Mouse (Mus musculus): ENCODE data around the gene Timm17b. TPM values are rescaled to one million over a fixed set of nuclear protein-coding genes. Genes with fewer than 3 reads are reported as not detected.
A peak's percentile ranks its signal among the peaks of the same experiment; 100 is the strongest.
"Not testable (repeated sequence)": the region's sequence is repeated elsewhere in the genome, so short reads cannot be mapped to it uniquely, and the experiment has no call there.

Timm17b gene
- 100 to 1,000 TPM; 116 to 127 (median 123) TPM for polyA plus RNA-seq (2017; shearing (Covaris generic))

DNA sequence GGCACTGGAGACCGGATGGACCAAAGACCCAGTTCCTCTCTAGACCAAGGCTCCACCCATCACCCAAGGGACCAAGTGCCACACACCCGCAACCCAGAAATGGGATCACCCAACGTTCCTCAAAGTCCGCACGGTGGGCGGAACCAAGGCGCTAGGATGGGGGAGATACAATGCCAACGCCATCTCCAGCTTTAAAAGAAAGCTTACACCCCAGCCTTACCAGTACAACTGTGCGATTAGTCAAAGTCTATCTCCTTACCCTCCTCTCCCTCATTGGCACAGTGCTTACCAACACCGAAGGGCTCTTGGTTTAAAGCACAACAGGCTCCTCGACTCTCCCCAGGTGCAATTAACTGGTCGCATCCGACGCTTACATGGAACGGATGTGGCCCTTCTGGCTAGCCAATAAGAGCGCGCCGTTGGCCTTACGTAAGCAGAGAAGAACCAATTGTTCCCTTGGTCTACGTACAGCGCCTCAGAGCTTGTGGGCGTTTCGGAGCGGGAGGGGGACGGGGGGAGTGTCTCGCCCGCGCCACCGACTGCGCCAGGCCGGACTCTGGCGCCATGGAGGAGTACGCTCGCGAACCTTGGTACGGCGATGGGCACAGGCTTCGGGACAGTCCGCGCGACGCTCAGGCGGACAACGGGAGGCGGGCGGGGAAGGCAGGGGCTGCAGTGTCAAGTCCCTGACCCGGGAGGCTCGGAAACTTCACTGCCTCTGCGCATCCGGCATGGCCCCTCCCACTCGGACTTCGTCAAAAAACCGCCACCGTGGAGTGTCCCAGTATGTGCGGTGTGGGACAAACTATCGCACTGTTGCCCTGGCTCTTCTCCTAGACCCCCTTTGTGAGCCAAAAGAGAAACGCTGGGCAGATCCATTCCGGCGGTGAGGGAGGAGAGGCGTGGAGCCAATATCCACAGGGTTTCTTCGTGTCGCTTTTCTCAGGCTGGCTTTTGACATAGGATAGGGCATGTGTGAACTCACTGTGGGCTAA is at the start of gene Timm17b, which contains the start of gene Pqbp1:
Gene Timm17b (plus strand): TSS at position 478 of the 995 bp plus-strand sequence.
Gene Pqbp1 (minus strand): TSS at position 390 of the 995 bp plus-strand sequence.
- peak; percentile 96 for ATAC-seq

DNA sequence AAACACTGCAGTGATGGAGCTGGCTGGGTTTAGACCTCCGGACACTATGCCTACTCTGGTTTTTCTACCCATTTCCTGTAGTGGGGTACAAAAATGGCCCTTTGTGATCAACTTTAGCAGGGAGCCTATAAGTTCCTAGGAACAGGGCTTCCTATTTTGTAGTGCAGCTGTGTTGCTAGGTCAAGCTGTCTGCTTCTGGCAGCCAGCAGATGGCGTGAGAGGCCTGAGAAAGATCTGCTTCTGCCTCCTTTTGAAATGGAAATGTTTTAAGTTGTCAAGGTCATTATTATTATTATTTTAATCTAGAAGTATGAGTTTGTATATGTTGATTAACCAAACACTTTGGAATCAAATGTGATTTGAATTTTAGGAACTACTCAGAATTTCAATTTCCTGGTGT is 44.6 kb upstream of the Timm17b start:
- peak; percentile 38 for ATAC-seq

DNA sequence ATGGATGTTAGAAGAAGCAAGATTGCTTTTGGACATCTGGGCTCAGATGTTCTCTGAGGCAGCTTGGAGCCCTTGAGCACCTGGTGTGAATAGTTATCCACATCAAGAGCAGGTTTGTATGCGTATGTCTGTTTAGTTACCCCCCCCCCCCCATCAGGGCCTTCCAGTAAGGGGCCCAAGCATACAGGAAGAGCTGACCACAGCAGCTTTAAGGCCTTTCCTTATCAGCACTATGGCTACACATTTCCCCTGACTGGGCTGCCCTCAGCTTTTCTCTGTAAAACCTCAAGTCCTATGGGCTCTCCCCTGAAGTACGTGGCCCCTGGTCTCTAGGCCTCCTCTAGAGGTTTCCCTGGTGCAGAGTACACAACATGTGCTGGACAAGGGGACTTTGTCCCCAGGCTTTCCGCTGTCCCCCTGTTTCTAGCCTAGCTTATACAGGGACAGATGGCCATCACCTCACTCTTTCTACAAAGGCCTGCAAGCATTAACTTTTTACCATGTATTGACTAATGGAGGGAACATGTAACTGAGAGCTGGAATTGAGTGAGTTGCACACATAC is 39.9 kb upstream of the Timm17b start:
- ATAC-seq = no peak

DNA sequence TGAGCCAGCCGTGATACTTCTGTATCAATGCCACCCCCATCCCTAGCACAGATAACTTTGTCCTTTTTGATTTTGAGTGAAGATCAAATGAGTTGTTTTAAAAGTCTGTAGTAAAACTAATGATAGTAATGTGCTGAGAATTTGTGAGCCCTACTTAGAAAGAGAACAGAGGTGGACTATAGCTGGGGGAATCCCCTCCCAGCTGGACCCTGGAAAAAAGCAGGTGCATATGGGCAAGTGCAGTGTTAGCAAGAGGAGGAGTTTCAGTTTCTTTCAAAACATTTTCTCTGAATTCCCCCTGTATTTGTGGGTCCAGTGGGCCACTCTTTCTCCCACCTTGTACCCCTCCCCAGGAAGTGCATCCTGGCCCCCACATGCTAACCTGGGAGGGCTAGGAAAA is 36.0 kb upstream of the Timm17b start:
- no peak for ATAC-seq

DNA sequence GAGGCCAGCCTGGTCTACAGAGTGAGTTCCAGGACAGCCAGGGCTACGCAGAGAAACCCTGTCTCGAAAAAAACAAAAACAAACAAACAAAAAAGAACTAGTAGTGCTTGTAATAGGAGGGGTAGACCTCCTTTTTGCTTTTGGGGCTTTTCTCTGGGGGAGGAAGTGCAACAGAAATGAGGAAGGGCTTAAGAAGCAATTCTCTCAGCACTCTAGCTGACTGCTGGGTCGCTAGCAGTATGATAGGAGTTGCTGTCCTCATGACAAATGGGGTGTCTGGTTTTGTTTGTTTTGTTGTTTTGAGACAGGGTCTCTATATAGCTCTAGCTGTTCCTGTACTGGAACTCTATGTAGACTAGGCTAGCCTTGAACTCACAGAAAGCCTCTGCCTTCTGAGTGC is 34.6 kb upstream of the Timm17b start:
- ATAC-seq = no peak

DNA sequence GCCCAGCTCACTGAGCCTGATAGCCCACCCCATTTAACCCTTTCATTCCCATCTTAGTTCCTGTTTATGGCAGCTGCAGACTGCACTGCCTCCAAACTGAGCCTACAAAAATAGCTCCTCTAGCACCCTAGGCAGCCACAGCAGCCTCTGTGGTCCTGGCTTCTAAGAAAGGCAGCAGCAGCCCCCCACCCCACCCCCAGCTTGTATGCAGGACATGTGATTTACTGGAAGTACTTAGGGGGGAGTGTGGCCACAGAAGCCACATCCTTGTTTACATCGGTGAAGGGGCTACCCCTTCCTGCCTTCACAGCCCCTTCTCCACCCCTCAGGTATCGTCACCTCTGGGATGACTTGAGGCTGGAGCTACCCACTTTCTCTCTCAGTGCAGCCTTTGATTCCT is 33.8 kb upstream of the Timm17b start:
- peak; percentile 77 for ATAC-seq

DNA sequence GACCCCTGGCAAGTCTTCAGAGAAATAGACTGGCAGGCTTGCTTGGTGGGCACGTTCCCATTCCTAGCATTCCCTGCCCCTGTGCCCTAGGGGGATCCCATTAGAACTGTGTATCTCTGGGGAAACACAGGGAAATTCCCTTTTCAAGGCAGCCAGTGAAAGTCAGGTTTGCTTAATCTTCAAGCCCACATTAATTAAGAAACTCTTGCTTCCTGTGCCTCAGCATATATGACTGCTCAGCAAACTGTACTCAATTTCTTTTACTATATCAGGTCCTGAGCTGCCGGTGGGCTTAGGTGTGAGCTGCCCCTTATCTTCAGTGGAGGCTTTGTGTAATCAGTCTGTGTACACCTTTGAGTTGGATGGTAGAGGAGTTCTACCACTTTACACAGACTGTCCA is 33.4 kb upstream of the Timm17b start:
- peak; percentile 72 for ATAC-seq

DNA sequence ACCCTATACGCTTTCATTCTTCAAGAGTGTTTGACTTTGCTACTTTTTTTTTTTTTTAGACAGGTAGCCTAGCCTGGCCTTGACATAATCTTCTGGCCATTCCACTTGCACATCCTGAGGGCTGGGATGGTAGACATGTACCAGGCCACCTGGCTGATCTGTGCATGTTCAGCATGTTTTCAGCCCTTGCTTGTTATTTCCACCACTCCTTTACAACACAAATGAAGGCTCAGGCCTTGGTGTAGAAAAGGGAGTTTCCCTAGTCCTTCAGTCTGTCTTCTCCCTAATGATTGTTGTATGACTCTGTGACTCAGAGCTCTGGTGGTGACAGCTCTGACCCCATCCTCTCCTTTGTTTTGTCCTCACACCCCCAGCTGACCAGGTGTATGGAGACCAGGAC is 32.0 kb upstream of the Timm17b start:
- no peak for ATAC-seq

DNA sequence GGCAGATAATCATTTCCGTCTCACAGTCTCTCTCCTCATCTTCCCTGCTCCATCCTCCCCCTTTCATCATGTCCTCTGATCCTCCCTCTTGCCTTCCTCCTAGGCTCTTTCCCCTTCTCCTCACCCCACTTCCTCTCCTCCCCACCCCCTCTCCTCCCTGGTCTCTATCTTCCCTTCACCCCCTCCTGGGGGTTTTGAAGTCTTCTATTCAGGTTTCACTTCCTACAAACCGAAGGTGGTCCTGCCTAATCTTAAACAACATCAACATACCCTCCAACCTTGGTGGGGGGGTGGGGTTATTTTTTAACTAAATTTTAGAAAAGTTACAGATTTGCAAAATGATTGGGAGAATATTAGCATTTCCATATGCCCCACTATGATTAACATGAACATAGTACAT is 30.7 kb upstream of the Timm17b start:
- ATAC-seq = no peak

DNA sequence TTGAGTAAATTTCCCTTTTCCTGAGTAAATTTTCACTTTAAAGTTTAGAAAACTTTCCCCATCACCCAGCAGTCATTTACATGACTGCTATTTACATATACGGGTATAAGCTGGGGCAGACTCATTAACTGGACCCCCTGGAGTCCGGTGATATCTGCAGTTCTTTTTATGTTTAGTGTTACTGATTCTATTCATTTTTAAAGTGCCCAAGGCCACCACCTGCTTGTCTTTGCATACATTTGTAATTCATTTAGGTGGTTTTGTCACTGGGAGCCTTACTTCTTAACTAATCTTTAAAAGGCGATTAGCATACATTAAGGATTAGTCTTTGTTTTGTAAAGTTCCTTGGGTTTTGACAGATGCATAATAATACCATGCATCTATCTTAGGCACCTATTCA is 29.3 kb upstream of the Timm17b start:
- ATAC-seq = no peak

DNA sequence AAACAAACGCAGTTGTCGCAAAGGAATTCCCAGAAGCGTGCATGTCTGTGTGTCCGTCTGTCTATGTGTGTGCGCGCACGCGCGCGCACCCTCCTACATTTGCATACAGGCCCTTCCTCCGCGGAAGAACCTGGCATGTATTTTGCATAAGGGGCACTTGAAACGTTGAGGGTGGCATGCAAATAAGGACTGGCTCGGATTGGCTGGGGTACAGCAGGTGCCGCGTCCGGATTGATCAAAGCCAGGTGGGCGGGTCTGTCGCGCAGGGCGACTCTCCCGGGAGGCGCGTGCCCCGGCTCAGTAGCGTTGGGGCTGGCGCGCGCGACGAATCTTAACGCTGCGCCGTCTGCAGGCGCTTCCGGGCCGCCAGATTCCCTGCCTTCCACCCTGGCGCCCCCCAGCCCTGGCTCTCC is 21.1 kb upstream of the Timm17b start, which contains the start of gene Pim2:
Gene Pim2 (plus strand): TSS at position 256 of the 413 bp plus-strand sequence.
- peak; percentile 90 for ATAC-seq

DNA sequence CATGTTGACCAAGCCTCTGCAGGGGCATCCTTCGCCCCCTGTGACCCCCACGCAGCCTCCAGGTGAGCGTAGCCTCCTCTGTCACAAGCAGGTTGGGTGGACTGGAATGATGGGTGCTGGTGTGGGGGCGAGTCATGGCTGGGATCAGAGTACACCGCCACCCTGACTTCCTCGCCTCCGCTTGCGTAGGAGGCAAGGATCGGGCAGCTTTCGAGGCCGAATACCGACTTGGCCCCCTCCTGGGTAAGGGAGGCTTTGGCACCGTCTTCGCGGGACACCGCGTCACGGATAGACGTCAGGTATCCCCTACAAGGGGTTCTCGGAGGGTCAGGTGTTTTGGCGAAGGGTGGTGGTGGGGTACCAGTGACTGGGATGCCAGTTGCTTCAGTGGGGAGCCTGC is 20.7 kb upstream of the Timm17b start:
- no peak for ATAC-seq

DNA sequence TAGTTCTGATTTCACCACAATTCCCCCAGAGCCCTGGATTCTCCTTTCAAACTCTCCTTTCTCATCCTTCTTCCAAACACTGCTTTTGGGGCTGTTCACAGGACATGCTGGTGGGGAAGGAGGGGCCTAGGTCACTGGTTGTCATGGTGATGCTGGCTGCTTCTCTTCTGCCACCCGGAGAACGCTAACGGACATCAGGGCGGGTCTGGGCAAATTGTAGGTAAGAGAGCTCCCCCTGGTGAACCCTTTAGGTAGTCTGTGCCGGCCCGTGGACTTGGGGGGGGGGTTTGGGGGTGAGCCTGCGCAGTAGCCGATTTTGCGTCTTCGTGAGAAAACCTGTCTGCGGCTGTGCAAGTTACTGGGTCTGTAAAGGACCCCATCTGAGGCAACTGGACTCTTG is 19.3 kb upstream of the Timm17b start:
- peak; percentile 29 for ATAC-seq

DNA sequence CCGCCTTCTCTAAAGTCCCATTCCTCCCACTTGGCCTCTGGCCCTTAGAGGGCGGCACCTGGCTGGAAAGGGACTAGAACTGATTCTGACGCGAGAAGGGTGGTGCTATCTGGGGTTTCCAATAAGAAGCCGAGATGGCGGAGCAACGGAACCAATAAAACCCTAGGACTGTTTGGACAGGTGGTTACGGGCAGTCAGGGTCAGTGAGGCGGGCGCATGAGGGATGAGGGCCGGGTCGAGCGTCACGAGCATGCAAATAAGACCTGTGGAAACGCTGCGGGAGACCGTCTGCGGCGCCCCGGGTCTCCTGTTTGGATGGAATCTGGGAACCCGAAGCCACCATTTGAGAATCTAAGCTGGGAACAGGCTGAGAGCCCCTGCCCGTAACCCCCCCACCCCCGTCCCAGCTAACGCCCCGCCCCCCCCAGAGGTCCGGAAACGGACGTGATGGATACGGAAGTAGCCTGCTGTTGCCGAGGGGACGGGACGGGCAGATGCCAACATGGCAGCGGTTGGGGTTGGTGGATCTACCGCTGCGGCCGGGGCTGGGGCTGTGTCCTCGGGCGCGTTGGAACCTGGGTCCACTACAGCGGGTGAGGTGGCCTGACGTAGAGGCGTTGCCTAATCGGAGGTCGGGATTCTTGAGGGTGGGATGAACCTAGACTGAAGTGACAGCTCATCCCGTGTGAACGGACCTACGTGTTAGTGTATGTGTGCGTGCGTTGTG is 15.2 kb upstream of the Timm17b start, which contains the start of gene Slc35a2:
Gene Slc35a2 (plus strand): TSS at position 188 of the 727 bp plus-strand sequence.
- ATAC-seq = peak; percentile 71

DNA sequence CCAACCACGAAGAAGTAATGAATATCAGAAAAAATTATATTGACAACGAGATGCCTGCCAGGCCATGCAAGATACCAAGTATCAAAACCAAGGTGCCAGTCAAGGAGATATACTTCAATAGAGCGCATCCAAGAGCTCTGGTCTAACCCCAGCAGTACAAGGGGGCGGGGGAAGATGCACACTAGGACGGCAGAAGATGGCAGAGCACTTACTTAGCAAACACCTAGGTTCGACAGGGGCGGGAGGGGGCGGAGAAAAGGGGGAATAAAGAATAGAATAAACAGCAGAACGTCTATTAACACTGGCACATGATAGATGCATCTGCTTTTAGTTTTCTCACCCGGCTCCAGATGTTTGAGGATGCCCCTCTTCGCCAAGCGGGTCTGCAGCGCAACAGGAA is 946 bp upstream of the Timm17b start:
- no peak for ATAC-seq

DNA sequence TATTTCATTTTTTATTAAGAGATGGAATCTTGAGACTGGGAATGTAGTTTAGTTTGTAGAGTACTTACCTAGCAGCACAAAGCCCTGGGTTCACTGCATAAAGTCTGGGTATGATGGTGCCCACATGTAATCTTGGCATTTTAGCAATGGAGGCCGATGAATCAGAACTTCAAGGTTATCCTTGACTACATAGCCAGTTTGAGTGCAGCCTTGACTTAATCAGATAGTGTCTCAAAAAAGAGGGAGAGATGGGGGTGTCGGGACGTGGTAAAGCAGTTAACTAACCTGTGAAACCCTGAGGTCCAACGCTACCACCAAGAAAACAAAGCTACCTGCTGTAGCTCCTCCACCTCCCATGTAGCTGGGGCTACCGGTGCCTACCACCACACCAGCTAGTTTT is 5.3 kb downstream of the Timm17b start:
- no peak for ATAC-seq

DNA sequence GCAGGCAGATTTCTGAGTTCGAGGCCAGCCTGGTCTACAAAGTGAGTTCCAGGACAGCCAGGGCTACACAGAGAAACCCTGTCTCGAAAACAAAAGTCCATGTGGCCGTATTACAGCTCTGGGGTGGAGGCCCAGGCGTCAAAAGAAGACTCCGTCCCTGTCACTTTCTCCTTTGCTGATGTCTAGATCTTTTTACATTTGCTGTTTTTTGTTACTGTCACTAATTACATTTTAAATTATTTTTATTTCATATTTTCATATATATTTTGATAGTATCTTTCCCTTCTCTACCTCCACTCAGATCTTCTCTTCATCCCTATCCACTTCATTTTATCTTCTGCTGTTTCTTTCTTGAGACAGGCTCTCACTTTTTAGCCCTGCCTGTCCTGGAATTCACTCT is 8.6 kb downstream of the Timm17b start, which contains the start of gene Gm10491:
Gene Gm10491 (minus strand): TSS at position 101 of the 400 bp plus-strand sequence.
- ATAC-seq = no peak

DNA sequence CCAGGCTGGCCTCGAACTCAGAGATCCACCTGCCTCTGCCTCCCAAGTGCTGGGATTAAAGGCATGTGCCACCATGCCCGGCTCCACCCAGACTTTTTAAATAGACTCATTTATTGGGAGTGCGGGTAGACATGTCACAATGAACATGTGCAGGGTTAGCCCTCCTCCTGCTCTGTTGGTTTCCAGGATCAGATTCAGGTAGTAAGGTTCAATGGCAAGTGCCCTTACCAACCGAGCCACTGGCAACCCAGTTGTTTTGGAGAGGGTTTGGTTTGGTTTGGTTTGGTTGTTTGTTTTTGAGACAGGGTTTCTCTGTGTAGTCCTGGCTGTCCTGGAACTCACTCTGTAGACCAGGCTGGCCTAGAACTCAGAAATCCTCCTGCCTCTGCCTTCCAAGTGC is 10.1 kb downstream of the Timm17b start, which contains the start of gene Gm10490:
Gene Gm10490 (plus strand): TSS at position 301 of the 400 bp plus-strand sequence.
- ATAC-seq = not testable (repeated sequence)

DNA sequence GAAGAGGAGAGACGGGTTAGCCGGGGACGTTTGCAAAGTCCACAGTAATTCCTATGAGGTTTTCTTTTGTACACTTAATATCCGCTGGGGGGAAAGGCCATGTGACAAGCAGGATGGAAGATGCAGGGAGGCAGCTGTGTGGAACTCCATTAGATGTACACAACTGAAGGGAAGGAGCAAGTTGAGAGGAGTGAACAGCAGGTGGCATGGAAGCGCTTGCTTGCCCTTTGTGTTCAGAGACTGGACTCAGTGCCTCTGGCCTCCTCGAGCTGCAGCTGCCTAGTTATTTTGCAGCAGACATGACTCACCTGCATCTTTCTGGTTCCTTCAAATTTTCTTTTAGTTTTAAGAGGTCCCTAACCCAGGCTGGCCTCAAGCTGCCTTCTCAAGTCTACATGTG is 11.3 kb downstream of the Timm17b start:
- no peak for ATAC-seq

DNA sequence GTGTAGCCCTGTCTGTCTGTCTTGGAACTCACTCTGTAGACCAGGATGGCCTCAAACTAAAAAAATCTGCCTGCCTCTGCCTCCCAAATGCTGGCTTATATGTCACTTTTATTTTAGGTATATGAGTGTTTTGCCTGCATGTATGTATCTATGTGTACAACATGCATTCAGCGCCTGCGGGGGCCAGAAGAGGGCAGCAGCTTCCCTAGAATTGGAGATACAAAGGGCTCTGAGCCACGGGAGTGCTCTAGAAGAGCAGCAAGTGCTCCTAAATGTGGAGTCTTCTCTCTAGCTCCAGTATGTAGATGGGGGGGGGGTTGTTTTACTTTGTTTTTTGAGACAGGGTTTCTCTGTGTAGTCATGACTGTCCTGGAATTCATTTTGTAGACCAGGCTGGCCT is 16.5 kb downstream of the Timm17b start:
- ATAC-seq = not testable (repeated sequence)

DNA sequence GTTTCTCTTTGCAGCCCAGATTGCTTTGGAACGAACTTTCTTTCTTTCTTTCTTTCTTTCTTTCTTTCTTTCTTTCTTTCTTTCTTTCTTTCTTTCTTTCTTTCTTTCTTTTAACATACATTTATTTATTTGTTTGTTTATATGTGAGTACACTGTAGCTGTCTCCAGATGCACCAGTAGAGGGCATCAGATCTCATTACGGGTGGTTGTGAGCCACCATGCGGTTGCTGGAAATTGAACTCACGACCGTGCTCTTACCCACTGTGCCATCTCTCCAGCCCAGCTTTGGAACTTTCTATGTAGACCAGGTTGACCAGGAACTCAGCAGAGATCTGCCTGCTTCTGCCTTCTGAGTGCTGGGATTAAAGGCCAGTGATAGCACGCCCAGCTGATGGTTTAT is 18.8 kb downstream of the Timm17b start:
- not testable (repeated sequence) for ATAC-seq

DNA sequence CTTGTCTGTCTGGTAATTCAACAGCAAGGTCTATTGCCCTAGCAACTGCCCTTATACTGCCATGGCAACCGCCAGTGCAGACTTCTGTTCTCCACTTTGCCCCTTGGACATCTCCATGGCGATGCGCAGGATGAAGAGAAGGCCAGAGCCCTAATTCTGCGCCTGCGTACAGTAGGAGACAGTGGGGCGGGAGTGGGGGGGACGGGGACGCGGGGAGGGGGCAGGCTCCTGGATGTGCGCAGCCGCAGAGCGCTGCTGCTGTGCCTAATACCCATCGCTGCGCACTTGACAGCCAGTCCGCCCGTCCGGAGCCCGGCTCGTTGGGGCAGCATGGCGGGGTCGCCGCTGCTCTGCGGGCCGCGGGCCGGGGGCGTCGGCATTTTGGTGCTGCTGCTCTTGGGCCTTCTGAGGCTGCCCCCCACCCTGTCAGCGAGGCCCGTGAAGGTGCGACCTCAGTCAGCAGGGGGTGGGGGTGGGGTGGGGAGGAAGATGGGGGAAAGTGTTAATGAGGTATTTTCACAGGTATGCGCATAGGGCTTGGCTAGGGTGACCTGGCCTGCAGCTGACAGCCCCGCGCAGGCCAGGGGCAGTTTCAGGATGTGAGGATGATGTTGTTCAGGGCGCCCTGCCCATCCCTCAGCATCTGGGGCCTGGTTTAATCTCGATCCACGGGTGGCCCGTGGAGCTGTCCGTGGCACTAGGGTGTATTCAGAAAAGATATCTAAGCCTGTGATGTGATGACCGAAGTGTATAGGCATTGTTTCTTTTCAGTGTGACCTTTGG is 20.6 kb downstream of the Timm17b start, which contains the start of gene Pcsk1n:
Gene Pcsk1n (plus strand): TSS at position 222 of the 783 bp plus-strand sequence.
- no peak for ATAC-seq

Measured in inflammation-experienced regulatory T-cells, adult 6 months (primary cell).